Mouse (Mus musculus): ENCODE data around the gene Nup88. TPM values are rescaled to one million over a fixed set of nuclear protein-coding genes. Genes with fewer than 3 reads are reported as not detected.

The Nup88 gene
- polyA plus RNA-seq (2012; rRNA removed) = 46.4 and 46.7 TPM in 2 replicates

DNA sequence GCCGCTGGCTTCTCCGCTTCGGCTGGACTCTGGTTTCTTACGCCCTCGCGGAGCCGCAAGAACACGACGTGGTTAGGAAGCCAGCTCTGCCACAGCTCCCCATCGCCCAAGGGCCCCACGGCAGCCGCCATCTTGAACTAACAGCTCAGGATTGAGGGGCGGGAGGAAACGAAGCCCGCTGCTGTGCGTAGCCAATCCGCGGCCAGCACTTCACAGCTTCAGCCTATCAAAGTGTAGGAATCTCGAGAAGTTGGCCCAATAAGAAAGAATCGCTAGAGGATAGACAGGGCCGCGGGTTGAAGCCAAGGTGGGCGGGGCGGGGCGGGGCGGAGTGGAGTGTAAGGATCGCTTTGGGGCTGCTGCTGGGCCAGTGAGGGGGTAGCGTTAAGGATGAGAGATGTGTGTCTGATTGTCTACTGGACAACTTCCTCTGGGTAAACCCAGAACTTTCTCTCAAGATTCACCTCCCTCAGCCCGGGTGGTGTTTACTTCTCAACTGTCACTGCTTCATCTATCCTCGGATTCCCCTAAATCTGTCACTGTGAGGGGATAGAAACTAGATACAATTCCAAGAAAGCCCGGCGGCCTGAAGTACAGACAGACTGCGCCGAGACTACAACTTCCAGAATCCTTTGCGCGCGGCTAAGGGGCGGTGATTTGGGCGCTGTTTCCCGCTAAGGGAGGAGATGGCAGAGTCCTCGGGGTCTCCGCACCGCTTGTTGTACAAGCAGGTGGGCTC, at the start of gene Nup88, which contains the start of gene Rpain:
Gene Nup88 (minus strand): TSS at position 153 of the 739 bp plus-strand sequence.
Gene Rpain (plus strand): TSS at position 393 of the 739 bp plus-strand sequence.

DNA sequence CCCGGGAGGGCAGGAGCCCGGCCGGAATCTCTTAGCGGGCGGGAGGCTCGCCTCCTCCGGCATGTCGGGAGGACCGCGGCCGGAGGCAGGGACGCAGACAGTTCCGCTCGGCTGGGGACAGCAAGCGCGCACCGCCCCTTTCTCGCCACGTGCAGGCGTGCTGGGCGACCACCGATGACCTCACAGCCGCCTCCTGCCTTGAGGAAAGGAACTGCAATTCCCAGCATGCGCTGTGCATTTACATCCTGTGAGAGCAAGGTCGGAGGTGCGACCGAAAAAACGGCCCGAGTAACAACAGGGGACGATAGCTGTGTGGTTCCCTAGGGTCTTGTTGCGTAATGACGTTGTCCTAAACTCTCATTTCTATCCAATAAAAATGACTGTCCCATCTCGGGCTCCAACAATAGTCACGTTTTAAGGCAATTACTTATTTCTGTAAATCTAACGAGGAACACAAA, 34.6 kb upstream of the Nup88 start, which contains the start of gene Dhx33:
Gene Dhx33 (minus strand): TSS at position 122 of the 458 bp plus-strand sequence.

DNA sequence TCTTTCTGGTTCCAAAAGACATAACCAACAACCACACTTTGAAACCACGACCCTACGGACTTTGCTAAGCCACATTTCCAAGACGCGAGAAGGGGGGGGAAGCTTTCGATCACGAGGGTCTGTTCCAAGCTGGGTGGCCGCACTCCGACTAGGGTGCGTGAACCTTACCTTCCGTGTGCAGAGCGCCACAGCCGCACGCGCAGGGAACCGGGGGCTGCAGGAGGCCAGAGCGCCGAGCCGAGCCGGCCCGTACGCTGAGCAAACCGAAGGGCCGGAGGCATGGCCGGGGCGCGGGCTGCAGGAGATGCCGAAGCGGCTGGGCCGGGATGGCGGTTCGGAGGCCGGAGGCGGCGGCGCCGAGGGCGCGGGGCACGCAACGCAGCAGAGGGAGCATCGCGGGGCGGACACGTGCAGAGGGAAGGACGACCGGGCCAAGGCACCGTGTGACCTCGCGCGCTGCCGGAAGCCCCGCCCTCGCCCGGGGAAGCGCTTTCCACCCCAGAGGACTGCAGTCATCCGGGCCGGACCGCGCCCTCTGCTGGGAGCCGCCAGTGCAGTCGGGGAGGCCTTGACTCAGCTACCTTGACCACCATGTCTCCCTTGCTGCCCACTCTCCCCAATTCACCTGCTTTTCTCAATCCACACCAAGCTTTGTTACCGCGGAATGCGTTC, 12.9 kb upstream of the Nup88 start, which contains the start of gene C1qbp:
Gene C1qbp (minus strand): TSS at position 470 of the 672 bp plus-strand sequence.

Other genes with a start within 250 kb of the Nup88 start
- gene Zfp3, start 205.8 kb downstream of the Nup88 start, polyA plus RNA-seq (2012; rRNA removed) = 0.70 and 0.74 TPM in 2 replicates
- gene Scimp, start 157.4 kb downstream of the Nup88 start, polyA plus RNA-seq (2012; rRNA removed) = 0.17 and 0.24 TPM in 2 replicates
- gene Rabep1, start 125.2 kb downstream of the Nup88 start, polyA plus RNA-seq (2012; rRNA removed) = 4.3 and 4.5 TPM in 2 replicates
- gene Rpain, start 240 bp upstream of the Nup88 start, polyA plus RNA-seq (2012; rRNA removed) = 57.4 and 61.6 TPM in 2 replicates
- 126 and 145 TPM in 2 replicates for gene C1qbp, start 13.1 kb upstream of the Nup88 start, polyA plus RNA-seq (2012; rRNA removed)
- gene Dhx33, start 34.5 kb upstream of the Nup88 start, polyA plus RNA-seq (2012; rRNA removed) = 5.3 and 6.8 TPM in 2 replicates
- gene Mis12, start 49.6 kb upstream of the Nup88 start, polyA plus RNA-seq (2012; rRNA removed) = 15.8 and 16.2 TPM in 2 replicates
- gene Derl2, start 49.9 kb upstream of the Nup88 start, polyA plus RNA-seq (2012; rRNA removed) = 9.7 and 11.4 TPM in 2 replicates
- 1.3 and 2.1 TPM in 2 replicates for gene 6330403K07Rik, start 63.5 kb upstream of the Nup88 start, polyA plus RNA-seq (2012; rRNA removed)
- 0.08 and 0.14 TPM in 2 replicates for gene Nlrp1a, start 174.7 kb upstream of the Nup88 start, polyA plus RNA-seq (2012; rRNA removed)

Data from liver, embryonic 14 days (tissue).